Mouse (Mus musculus): Measurements from ENCODE around the gene Izumo1. TPM values are rescaled to one million over a fixed set of nuclear protein-coding genes. Genes with fewer than 3 reads are reported as not detected.

Izumo1 gene
- polyA plus RNA-seq, 1 experiment from 2014 or later: 0.27 TPM

- no peak overlapping the region for H3K9ac ChIP-seq
- no peak overlapping the region for H3K4me2 ChIP-seq
- no peaks in the 10 kb centered on the region for H3K9me3 ChIP-seq
- ATAC-seq (ENCODE audit: insufficient number of reproducible peaks, low FRiP score, low TSS enrichment, low read depth): no peak
- peaks cover 15% of the 10 kb centered on the region; the same call in 1 of the 2 replicates for H3K4me1 ChIP-seq
- WGBS: 56% methylated on average over 3 of the region's 3 CpGs
- no peak overlapping the region for H3K4me3 ChIP-seq
- no peaks in the 10 kb centered on the region for H3K36me3 ChIP-seq
- H3K27ac ChIP-seq: no peak overlapping the region
- H3K27me3 ChIP-seq: 0 out of 2 replicates have a peak, but pooled peaks cover 3% of the 10 kb centered on the region
These were observed 3.1 kb downstream of the Izumo1 start for GRCm38 (mm10) chr7:45624718-45625117.

DNA sequence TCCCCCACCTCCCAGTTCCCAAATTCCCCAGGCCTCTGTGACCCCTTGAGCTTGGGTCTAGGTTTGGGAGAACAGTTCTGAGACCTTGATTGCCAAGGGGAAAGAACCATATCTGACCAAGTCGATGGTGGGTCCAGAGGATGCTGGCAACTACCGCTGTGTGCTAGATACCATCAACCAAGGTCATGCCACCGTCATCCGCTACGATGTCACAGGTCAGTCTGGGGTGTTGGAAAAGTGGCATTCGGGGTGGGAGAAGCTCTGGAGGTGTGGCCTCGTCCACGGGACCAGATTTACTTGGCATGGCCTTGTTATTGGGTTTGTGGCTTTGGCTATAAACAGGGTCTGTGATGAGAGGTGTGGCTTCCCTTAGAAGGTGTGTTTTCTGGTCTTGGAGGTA, 3.9 kb downstream of the Izumo1 start:
- no peak overlapping the region for H3K9ac ChIP-seq
- no peak overlapping the region for H3K4me3 ChIP-seq
- H3K4me2 ChIP-seq: no peak overlapping the region
- WGBS: 85% methylated on average over 8 of the region's 8 CpGs
- H3K9me3 ChIP-seq: no peaks in the 10 kb centered on the region
- H3K36me3 ChIP-seq: no peaks in the 10 kb centered on the region
- peaks cover 3% of the 10 kb centered on the region; the same call in 1 of the 2 replicates for H3K27me3 ChIP-seq
- peaks cover 19% of the 10 kb centered on the region; the same call in 1 of the 2 replicates for H3K4me1 ChIP-seq
- H3K27ac ChIP-seq: no peak overlapping the region
- no peak for ATAC-seq (ENCODE audit: insufficient number of reproducible peaks, low FRiP score, low TSS enrichment, low read depth)

DNA sequence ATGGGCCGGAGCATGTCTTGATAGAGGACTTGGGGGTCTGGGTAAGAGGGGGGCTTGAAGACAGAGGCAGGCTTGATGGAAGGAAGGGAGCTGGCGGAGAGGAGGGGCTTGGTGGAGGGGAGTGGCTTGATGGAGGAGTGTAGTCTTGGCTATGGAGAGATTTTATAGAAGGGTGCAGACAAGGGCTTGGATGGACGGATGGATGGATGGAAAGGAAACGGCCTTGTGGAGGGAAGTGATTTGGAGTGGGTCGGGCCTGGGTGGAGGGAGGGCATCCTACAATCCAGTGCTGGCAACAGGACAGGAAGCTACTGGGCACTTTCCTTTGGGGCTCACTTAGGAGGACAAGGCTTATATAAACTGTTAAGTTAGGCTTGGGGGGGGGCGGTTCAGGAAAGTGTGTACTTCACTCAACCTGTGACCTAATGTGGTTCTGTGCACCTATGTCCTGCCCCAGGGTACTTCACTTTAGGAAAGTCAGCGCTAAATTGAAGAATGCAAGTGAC, 5.0 kb downstream of the Izumo1 start:
- Histone ChIP-seq H3K4me3 (no peak overlapping the region), H3K9me3 (no peaks in the 10 kb centered on the region), H3K27me3 (peaks cover 3% of the 10 kb centered on the region; the same call in 1 of the 2 replicates), H3K4me1 (peaks cover 19% of the 10 kb centered on the region; the same call in 1 of the 2 replicates), H3K4me2 (no peak overlapping the region), H3K27ac (peak overlapping the region; percentile 40; the same call in 1 of the 2 replicates), H3K36me3 (no peaks in the 10 kb centered on the region), H3K9ac (no peak overlapping the region)
- ATAC-seq (ENCODE audit: insufficient number of reproducible peaks, low FRiP score, low TSS enrichment, low read depth): no peak
- 88% methylated on average over 7 of the region's 7 CpGs for WGBS

GRCm38 (mm10) chr7:45627261-45627660, 5.7 kb downstream of the Izumo1 start, which contains the start of gene Rasip1:
Gene Rasip1, plus strand, starts transcription at chr7:45627488.
- H3K9me3 ChIP-seq: no peaks in the 10 kb centered on the region
- peak within 1 kb of the TSS; percentile 61 for H3K4me3 ChIP-seq
- 66% methylated on average over 9 of the region's 9 CpGs for WGBS
- peaks cover 3% of the 10 kb centered on the region; the same call in 1 of the 2 replicates for H3K27me3 ChIP-seq
- peaks cover 22% of the 10 kb centered on the region for H3K4me1 ChIP-seq
- H3K36me3 ChIP-seq: no peaks in the 10 kb centered on the region
- peak within 1 kb of the TSS; percentile 76 for H3K9ac ChIP-seq
- peak within 1 kb of the TSS; percentile 98 for H3K4me2 ChIP-seq
- no peak for ATAC-seq (ENCODE audit: insufficient number of reproducible peaks, low FRiP score, low TSS enrichment, low read depth)
- peak within 1 kb of the TSS; percentile 83 for H3K27ac ChIP-seq

- Histone ChIP-seq H3K4me1 (peaks cover 27% of the 10 kb centered on the region), H3K36me3 (no peaks in the 10 kb centered on the region), H3K27ac (peak overlapping the region; percentile 83), H3K4me2 (peak overlapping the region; percentile 98), H3K9me3 (no peaks in the 10 kb centered on the region), H3K27me3 (peaks cover 6% of the 10 kb centered on the region; the same call in 1 of the 2 replicates), H3K4me3 (peak overlapping the region; percentile 61), H3K9ac (peak overlapping the region; percentile 76)
- 1% methylated on average over 103 of the region's 105 CpGs for WGBS
- peak; percentile 54 for ATAC-seq (ENCODE audit: insufficient number of reproducible peaks, low FRiP score, low TSS enrichment, low read depth)
These were observed 7.0 kb downstream of the Izumo1 start for GRCm38 (mm10) chr7:45628364-45629294.

DNA sequence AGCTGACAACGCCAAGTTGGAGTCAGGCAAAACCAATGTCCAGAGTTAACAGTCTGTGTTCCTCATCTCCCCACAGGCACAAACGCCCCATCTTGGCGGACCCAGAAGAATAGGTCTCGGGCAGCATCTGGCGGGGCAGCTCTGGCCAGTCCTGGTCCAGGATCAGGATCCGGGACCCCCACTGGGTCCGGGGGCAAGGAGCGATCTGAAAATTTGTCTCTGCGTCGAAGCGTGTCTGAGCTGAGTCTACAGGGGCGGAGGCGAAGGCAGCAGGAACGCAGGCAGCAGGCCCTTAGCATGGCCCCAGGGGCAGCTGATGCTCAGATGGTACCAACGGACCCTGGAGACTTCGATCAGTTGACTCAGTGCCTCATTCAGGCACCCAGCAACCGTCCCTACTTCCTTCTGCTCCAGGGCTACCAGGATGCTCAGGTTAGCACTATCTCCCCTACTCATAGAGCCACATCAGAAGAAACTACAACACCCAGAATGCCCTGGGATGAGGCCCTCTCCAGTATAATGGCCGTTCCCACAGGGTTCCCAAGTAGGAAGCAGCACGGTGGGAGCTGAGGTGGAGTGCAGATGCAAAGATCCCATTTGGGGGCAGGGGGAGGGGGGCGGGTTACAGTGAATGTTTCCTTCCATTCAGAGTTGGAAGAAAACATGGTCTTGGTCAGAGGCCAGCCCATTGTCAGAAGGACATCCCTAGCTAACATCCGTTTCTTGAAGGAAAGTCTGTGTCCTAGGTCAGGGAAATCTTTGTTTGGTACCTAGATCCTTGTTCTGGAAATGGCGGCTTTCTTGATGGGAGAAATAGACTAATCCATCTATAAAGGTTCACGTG, 8.7 kb downstream of the Izumo1 start:
- 69% methylated on average over 23 of the region's 23 CpGs for WGBS
- Histone ChIP-seq H3K36me3 (no peaks in the 10 kb centered on the region), H3K27me3 (peaks cover 6% of the 10 kb centered on the region; the same call in 1 of the 2 replicates), H3K4me3 (no peak overlapping the region), H3K9ac (no peak overlapping the region), H3K27ac (no peak overlapping the region), H3K4me1 (peaks cover 27% of the 10 kb centered on the region), H3K4me2 (no peak overlapping the region), H3K9me3 (no peaks in the 10 kb centered on the region)
- ATAC-seq (ENCODE audit: insufficient number of reproducible peaks, low FRiP score, low TSS enrichment, low read depth): no peak

GRCm38 (mm10) chr7:45632499-45632898, 10.9 kb downstream of the Izumo1 start:
- peaks cover 6% of the 10 kb centered on the region; the same call in 1 of the 2 replicates for H3K27me3 ChIP-seq
- WGBS: 18% methylated on average over 35 of the region's 35 CpGs
- peak overlapping the region; percentile 27 for H3K4me3 ChIP-seq
- ATAC-seq (ENCODE audit: insufficient number of reproducible peaks, low FRiP score, low TSS enrichment, low read depth): no peak
- peaks cover 28% of the 10 kb centered on the region for H3K4me1 ChIP-seq
- peaks cover 13% of the 10 kb centered on the region for H3K36me3 ChIP-seq
- 0 out of 2 replicates have a peak overlapping the region, but pooled peaks have one; percentile 28 for H3K9ac ChIP-seq
- peak overlapping the region; percentile 46 for H3K4me2 ChIP-seq
- H3K9me3 ChIP-seq: no peaks in the 10 kb centered on the region
- H3K27ac ChIP-seq: 0 out of 2 replicates have a peak overlapping the region, but pooled peaks have one; percentile 27

DNA sequence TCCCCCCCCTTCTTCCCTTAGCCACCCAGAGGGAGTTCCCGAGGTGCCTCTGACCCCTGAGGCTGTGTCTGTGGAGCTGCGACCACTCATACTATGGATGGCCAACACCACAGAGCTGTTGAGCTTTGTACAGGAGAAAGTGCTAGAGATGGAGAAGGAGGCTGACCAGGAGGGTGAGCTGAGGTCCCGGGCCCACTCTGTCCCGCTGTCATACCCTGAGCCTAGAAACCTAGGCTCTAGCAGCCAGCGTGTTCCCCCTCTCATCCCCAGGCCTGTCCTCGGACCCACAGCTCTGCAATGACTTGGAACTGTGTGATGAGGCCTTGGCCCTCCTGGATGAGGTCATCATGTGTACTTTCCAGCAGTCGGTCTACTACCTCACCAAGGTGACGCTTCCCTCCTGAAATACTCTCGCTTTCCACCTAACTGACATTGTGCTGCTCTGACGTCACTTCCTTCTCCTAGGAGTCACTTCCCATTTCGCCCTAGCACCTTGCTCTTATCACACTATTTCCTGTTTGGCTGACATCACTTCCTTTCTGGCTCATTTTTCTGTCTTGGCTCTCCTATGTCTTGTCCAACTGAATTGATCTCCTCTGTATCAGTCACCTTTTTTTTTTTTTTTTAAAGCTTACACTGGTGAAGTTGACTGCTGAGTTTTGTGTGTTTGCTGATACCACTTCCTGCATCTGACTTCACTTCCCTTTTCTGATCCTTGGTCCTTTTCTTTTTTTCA, 13.5 kb downstream of the Izumo1 start:
- 0 out of 2 replicates have a peak overlapping the region, but pooled peaks have one; percentile 33 for H3K27ac ChIP-seq
- peaks cover 13% of the 10 kb centered on the region for H3K36me3 ChIP-seq
- H3K27me3 ChIP-seq: peaks cover 2% of the 10 kb centered on the region; the same call in 1 of the 2 replicates
- WGBS: 86% methylated on average over 11 of the region's 11 CpGs
- H3K4me2 ChIP-seq: no peak overlapping the region
- no peak overlapping the region for H3K9ac ChIP-seq
- no peak for ATAC-seq (ENCODE audit: insufficient number of reproducible peaks, low FRiP score, low TSS enrichment, low read depth)
- no peaks in the 10 kb centered on the region for H3K9me3 ChIP-seq
- no peak overlapping the region for H3K4me3 ChIP-seq
- peaks cover 29% of the 10 kb centered on the region for H3K4me1 ChIP-seq

GRCm38 (mm10) chr7:45635711-45636688, 14.4 kb downstream of the Izumo1 start:
- Histone ChIP-seq H3K27me3 (0 out of 2 replicates have a peak, but pooled peaks cover 2% of the 10 kb centered on the region), H3K9ac (no peak overlapping the region), H3K4me1 (peaks cover 34% of the 10 kb centered on the region), H3K4me3 (no peak overlapping the region), H3K36me3 (peaks cover 13% of the 10 kb centered on the region), H3K4me2 (no peak overlapping the region), H3K9me3 (no peaks in the 10 kb centered on the region), H3K27ac (0 out of 2 replicates have a peak overlapping the region, but pooled peaks have one; percentile 22)
- WGBS: 74% methylated on average over 15 of the region's 15 CpGs
- ATAC-seq (ENCODE audit: insufficient number of reproducible peaks, low FRiP score, low TSS enrichment, low read depth): no peak

DNA sequence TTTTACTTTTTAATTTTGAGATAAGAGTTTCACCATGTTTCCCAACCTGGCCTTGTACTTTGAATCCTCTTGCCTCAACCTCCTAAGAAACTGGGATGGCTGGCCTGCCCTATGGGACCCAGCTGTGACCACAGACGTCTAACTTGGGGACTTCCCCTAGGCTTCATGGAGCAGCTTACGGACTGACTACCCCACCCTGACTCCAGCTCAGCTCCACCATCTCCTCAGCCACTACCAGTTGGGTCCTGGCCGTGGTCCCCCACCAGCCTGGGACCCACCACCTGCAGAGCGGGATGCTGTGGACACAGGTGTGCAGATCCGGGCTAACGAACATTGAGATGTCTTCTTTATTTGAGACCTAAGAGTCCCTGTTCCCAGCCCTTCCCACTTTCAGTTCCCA, 16.1 kb downstream of the Izumo1 start:
- Histone ChIP-seq H3K4me3 (no peak overlapping the region), H3K27ac (no peak overlapping the region), H3K4me2 (peak overlapping the region; percentile 47), H3K9me3 (no peaks in the 10 kb centered on the region), H3K4me1 (peaks cover 44% of the 10 kb centered on the region), H3K9ac (no peak overlapping the region), H3K27me3 (0 out of 2 replicates have a peak, but pooled peaks cover 2% of the 10 kb centered on the region), H3K36me3 (peaks cover 13% of the 10 kb centered on the region)
- WGBS: 96% methylated on average over 6 of the region's 6 CpGs
- ATAC-seq (ENCODE audit: insufficient number of reproducible peaks, low FRiP score, low TSS enrichment, low read depth): no peak

All from limb, embryonic 15.5 days (tissue).